Mouse (Mus musculus) forebrain, embryonic 15.5 days (tissue): ENCODE data around the gene Atp13a3. TPM values are rescaled to one million over a fixed set of nuclear protein-coding genes. Genes with fewer than 3 reads are reported as not detected.

Source experiments
- ATAC-seq: fragments of 200-750 bp; cut with Nextera tagmentation; replicated peaks from 2 replicates; pipeline ENCODE4 v1.8.0; 2017; ENCODE audit warnings: mild to moderate bottlenecking, moderate TSS enrichment, moderate library complexity
- H3K27ac ChIP-seq: fragments of 300-500 bp; sonication (generic); replicated peaks from 2 replicates; pipeline ENCODE4 v1.5.1; 2015; ENCODE audit warnings: mild to moderate bottlenecking, inconsistent platforms
- H3K27me3 ChIP-seq: fragments of 300-500 bp; sonication (generic); 2 replicates; pipeline ENCODE4 v1.6.1; 2015; ENCODE audit warnings: inconsistent platforms
- H3K36me3 ChIP-seq: fragments of 300-500 bp; sonication (generic); 2 replicates; pipeline ENCODE4 v1.6.1; 2015; ENCODE audit warnings: mild to moderate bottlenecking, inconsistent platforms
- H3K4me1 ChIP-seq: fragments of 300-500 bp; sonication (generic); 2 replicates; pipeline ENCODE4 v1.6.1; 2015; ENCODE audit warnings: inconsistent platforms
- H3K4me2 ChIP-seq: fragments of 300-500 bp; sonication (generic); replicated peaks from 2 replicates; pipeline ENCODE4 v1.6.1; 2015; ENCODE audit warnings: mild to moderate bottlenecking, inconsistent platforms
- H3K4me3 ChIP-seq: fragments of 300-500 bp; sonication (generic); 2 replicates; pipeline ENCODE4 v1.5.1; 2015; ENCODE audit warnings: mild to moderate bottlenecking, inconsistent platforms
- H3K9ac ChIP-seq: fragments of 300-500 bp; sonication (generic); replicated peaks from 2 replicates; pipeline ENCODE4 v1.6.1; 2015; ENCODE audit warnings: mild to moderate bottlenecking, inconsistent platforms
- H3K9me3 ChIP-seq: fragments of 300-500 bp; sonication (generic); 2 replicates; pipeline ENCODE4 v1.6.1; 2016; ENCODE audit warnings: inconsistent platforms
- WGBS: fragments of 180-500 bp; shearing (Covaris S2); methylation state at CpG from one replicate; pipeline ENCODE4 v1.1.7; 2015; ENCODE audit warnings: mixed read lengths; 5-methylcytosine and 5-hydroxymethylcytosine counted together
- polyA plus RNA-seq: library from polyadenylated mRNA; unstranded; fragments of >200 nt; fragmentation: Nextera tagmentation; extraction: Ambion mirVana; gene quantifications from 2 replicates; pipeline ENCODE4 v1.2.1, GENCODE M21; 2015

The Atp13a3 gene
- polyA plus RNA-seq, 1 experiment from 2014 or later: 9.2 TPM

- no peak for ATAC-seq
- Histone ChIP-seq H3K4me2 (no peak within 1 kb of the TSS), H3K27me3 (no peaks in the 10 kb centered on the region), H3K9me3 (no peaks in the 10 kb centered on the region), H3K27ac (no peak within 1 kb of the TSS), H3K9ac (no peak within 1 kb of the TSS), H3K4me1 (peaks cover 10% of the 10 kb centered on the region), H3K4me3 (no peak within 1 kb of the TSS), H3K36me3 (no peaks in the 10 kb centered on the region)
- WGBS: 81% methylated on average over 5 of the region's 5 CpGs
Measured at GRCm38 (mm10) chr16:30267359-30267758, 138.4 kb downstream of the Atp13a3 start, which contains the start of gene Cpn2. Gene Cpn2 (minus strand): TSS chr16:30267499.

GRCm38 (mm10) chr16:30266561-30266960, 139.2 kb downstream of the Atp13a3 start:
- H3K9me3 ChIP-seq: no peaks in the 10 kb centered on the region
- H3K9ac ChIP-seq: no peak overlapping the region
- H3K36me3 ChIP-seq: no peaks in the 10 kb centered on the region
- peaks cover 2% of the 10 kb centered on the region; the same call in 1 of the 2 replicates for H3K4me1 ChIP-seq
- no peak for ATAC-seq
- no peak overlapping the region for H3K4me2 ChIP-seq
- H3K27me3 ChIP-seq: no peaks in the 10 kb centered on the region
- 80% methylated on average over 5 of the region's 5 CpGs for WGBS
- H3K4me3 ChIP-seq: no peak overlapping the region
- H3K27ac ChIP-seq: no peak overlapping the region

- no peak for ATAC-seq
- Histone ChIP-seq H3K9ac (no peak overlapping the region), H3K4me2 (no peak overlapping the region), H3K4me1 (no peaks in the 10 kb centered on the region), H3K4me3 (no peak overlapping the region), H3K27ac (no peak overlapping the region), H3K27me3 (no peaks in the 10 kb centered on the region), H3K36me3 (no peaks in the 10 kb centered on the region), H3K9me3 (no peaks in the 10 kb centered on the region)
- 82% methylated on average over 4 of the region's 4 CpGs for WGBS
Measured at GRCm38 (mm10) chr16:30265611-30266010, 140.2 kb downstream of the Atp13a3 start.

GRCm38 (mm10) chr16:30263156-30263555, 142.6 kb downstream of the Atp13a3 start:
- no peak overlapping the region for H3K9ac ChIP-seq
- ATAC-seq: 0 out of 2 replicates have a peak, but pooled peaks have one; percentile 21
- no peak overlapping the region for H3K4me3 ChIP-seq
- no peak overlapping the region for H3K27ac ChIP-seq
- no peaks in the 10 kb centered on the region for H3K27me3 ChIP-seq
- H3K9me3 ChIP-seq: no peaks in the 10 kb centered on the region
- no peaks in the 10 kb centered on the region for H3K4me1 ChIP-seq
- H3K36me3 ChIP-seq: no peaks in the 10 kb centered on the region
- WGBS: 59% methylated on average over 4 of the region's 4 CpGs
- H3K4me2 ChIP-seq: no peak overlapping the region

- Histone ChIP-seq H3K9ac (no peak overlapping the region), H3K27ac (no peak overlapping the region), H3K4me2 (no peak overlapping the region), H3K4me3 (no peak overlapping the region), H3K9me3 (no peaks in the 10 kb centered on the region), H3K4me1 (no peaks in the 10 kb centered on the region), H3K27me3 (no peaks in the 10 kb centered on the region), H3K36me3 (no peaks in the 10 kb centered on the region)
- peak; percentile 53 for ATAC-seq
- 0% methylated on average over 2 of the region's 2 CpGs for WGBS
Measured at GRCm38 (mm10) chr16:30262664-30263063, 143.1 kb downstream of the Atp13a3 start.

Other genes starting within 250 kb of the Atp13a3 start
- gene Cpn2, start 138.5 kb downstream of the Atp13a3 start, polyA plus RNA-seq: not detected in 2 replicates
- gene Lrrc15, start 122.7 kb downstream of the Atp13a3 start, polyA plus RNA-seq: 0.05 and 0.08 TPM in 2 replicates
- gene Gp5, start 95.2 kb downstream of the Atp13a3 start, polyA plus RNA-seq: 0.27 and 0.29 TPM in 2 replicates
- 89.0 and 89.6 TPM in 2 replicates for gene Tmem44, start 144.9 kb upstream of the Atp13a3 start, polyA plus RNA-seq
- gene Lsg1, start 181.6 kb upstream of the Atp13a3 start, polyA plus RNA-seq: 56.2 and 59.4 TPM in 2 replicates
- gene Fam43a, start 193.7 kb upstream of the Atp13a3 start, polyA plus RNA-seq: 9.9 and 10.7 TPM in 2 replicates